Mouse (Mus musculus) frontal cortex, adult (tissue): ENCODE results near the gene Mpp2.

Experiments used
- ATAC-seq: cut with Nextera tagmentation; 2 replicates; pipeline ENCODE4 v1.9.2; 2017; ENCODE audit warnings: mild to moderate bottlenecking, moderate library complexity, mixed read lengths; ENCODE audit not compliant: low TSS enrichment

The Mpp2 gene

GRCm38 (mm10) chr11:102010140-102010539 is 78.2 kb downstream of the Mpp2 start:
- ATAC-seq = peak; percentile 72; the same call in 1 of the 2 replicates

GRCm38 (mm10) chr11:102008954-102009637 is 79.2 kb downstream of the Mpp2 start:
- ATAC-seq = no peak

DNA sequence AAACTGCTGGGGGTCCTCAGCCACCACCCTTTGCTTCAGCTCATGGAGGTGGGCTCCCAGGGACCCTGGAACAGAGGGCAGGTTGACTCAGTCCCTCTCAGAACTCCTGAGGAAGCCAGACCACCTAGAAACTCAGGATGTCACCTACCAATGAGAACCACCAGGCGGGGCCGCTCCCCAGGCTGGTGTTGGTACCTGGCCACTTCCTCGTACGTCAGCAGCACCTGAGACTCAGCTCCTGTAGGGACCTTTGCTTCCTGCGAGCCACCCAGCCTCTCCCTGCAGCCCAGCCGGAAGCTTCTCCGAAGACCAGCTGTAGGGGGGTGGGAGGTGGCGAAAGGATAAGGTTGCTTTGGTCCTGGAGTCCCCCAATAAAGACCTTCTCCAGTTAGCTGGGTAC is 79.9 kb downstream of the Mpp2 start:
- no peak for ATAC-seq
